Comparison of ENCODE assay signal across 12 mouse cellular contexts in the genomic region with DNA sequence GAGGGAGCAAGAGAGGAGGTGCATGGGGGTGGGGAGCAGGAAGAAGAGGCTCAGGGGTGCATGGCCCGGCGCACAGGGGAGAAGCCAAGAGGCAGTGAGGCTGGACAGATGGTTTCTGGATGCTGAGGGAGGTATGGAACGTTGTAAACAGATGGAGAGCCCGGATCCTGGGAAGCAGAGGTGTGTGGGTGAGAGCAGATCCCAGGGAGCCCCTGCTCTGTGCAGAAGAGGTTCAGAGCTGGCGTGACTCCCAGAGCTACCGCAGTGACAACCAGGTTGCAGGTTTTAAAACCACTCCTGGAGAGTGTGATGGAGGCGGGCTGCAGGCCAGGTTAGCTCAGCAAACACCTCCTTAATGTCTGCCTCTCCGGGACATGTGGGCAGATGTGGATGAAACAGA. TPM values are rescaled to one million over a fixed set of nuclear protein-coding genes. Genes with fewer than 3 reads are reported as not detected.
DNase-seq lines count a peak whose midpoint lies in the region; ATAC-seq lines count a peak whose summit lies in the region.
"Had no signal": no experiment of that assay in that cellular context is flagged by ENCODE, and none has a peak within 500 bp of the region (broad histone marks: within the 10 kb centered on the region; RNA-seq: fewer than 3 reads in every experiment).

No protein-coding gene starts in this region.

- intact Hi-C loops in left cerebral cortex, postnatal 36 days (cut with DNase I) = no loop called here

- DNase-seq in cerebellum, adult 18-20 months = peak; percentile 84 to 88
- peak; percentile 70 to 74 for DNase-seq in cerebellum, postnatal 14 days
- peak; percentile 81 to 82 for DNase-seq in layer of hippocampus, adult 8-10 months (ENCODE audit: low spot score in 2 of 2)
- DNase-seq in left cerebral cortex, postnatal 36 days (ENCODE audit: low spot score in 2 of 2) = peak; percentile 72 to 82
- no peak for DNase-seq in adrenal gland, adult 8-10 months
- DNase-seq: thymus, adult 18-20 months had no signal

- ATAC-seq in megakaryocyte, adult 5-6 weeks (ENCODE audit: poor library complexity, severe bottlenecking) = no peak
- no peak for ATAC-seq in erythroid progenitor cell, adult 5-6 weeks (replicated peaks; ENCODE audit: low FRiP score, poor library complexity, severe bottlenecking)
- no peak for ATAC-seq in granulocyte monocyte progenitor cell, adult 5-6 weeks (replicated peaks; ENCODE audit: poor library complexity, severe bottlenecking)
- ATAC-seq: activated CD4-positive, CD25-positive, alpha-beta regulatory T cell, adult 4 months had no signal

RNA-seq across cellular contexts. Expression of gene Slc35f3, which starts 28.4 kb away (rescaled TPM):
- 10 to 100 TPM; 34.9 to 40.8 (median 38.7) TPM for total RNA-seq in layer of hippocampus, adult 8-10 months (2022)
- total RNA-seq in left cerebral cortex, postnatal 36 days (2021) = 10 to 100 TPM; 30.2 to 39.8 TPM
- 1 to 10 TPM in 2 of 4 experiments, under 1 TPM in 2; 0.24 to 2.1 (median 1.3) TPM for total RNA-seq in adrenal gland, adult 8-10 months (2022)
- total RNA-seq in megakaryocyte, adult 5-6 weeks (2015) = not detected in 2 replicates
- total RNA-seq in megakaryocyte, adult 5-6 weeks (2017) = not detected in 2 replicates
- total RNA-seq in erythroid progenitor cell, adult 5-6 weeks (2015; ENCODE audit: low replicate concordance) = not detected in 2 replicates
- not detected in 2 replicates for total RNA-seq in erythroid progenitor cell, adult 5-6 weeks (2017; ENCODE audit: low replicate concordance)
- not detected in 2 replicates for total RNA-seq in granulocyte monocyte progenitor cell, adult 5-6 weeks (2014; fragmentation: Nextera tagmentation)
- not detected in 2 replicates for total RNA-seq in granulocyte monocyte progenitor cell, adult 5-6 weeks (2017)
- total RNA-seq: common myeloid progenitor, adult 5-6 weeks; megakaryocyte-erythroid progenitor cell, adult 5-6 weeks had no signal

Comparison
In these comparisons a context has a peak if more than half of its experiments do, and no peak if none do; other contexts are left out.
1. RNA of gene Slc35f3, which starts 28.4 kb away (total RNA-seq): 34.9 to 40.8 TPM in layer of hippocampus, adult 8-10 months and 30.2 to 39.8 TPM in left cerebral cortex, postnatal 36 days; 0.24 to 2.1 TPM in adrenal gland, adult 8-10 months, not detected in megakaryocyte, adult 5-6 weeks, not detected in erythroid progenitor cell, adult 5-6 weeks and not detected in granulocyte monocyte progenitor cell, adult 5-6 weeks; every median in the first group is over 10 times any median in the second.